Mouse (Mus musculus) right cerebral cortex, adult 2 months (tissue): Measurements from ENCODE around the gene Acox3.
A peak's percentile ranks its signal among the peaks of the same experiment; 100 is the strongest.

Experiments
- DNase-seq, 2 experiments: peaks; one replicate each; pipeline ENCODE4 v3.0.0; 2021 to 2022; ENCODE audit warnings: low spot score in 2 of 2

Gene Acox3

DNA sequence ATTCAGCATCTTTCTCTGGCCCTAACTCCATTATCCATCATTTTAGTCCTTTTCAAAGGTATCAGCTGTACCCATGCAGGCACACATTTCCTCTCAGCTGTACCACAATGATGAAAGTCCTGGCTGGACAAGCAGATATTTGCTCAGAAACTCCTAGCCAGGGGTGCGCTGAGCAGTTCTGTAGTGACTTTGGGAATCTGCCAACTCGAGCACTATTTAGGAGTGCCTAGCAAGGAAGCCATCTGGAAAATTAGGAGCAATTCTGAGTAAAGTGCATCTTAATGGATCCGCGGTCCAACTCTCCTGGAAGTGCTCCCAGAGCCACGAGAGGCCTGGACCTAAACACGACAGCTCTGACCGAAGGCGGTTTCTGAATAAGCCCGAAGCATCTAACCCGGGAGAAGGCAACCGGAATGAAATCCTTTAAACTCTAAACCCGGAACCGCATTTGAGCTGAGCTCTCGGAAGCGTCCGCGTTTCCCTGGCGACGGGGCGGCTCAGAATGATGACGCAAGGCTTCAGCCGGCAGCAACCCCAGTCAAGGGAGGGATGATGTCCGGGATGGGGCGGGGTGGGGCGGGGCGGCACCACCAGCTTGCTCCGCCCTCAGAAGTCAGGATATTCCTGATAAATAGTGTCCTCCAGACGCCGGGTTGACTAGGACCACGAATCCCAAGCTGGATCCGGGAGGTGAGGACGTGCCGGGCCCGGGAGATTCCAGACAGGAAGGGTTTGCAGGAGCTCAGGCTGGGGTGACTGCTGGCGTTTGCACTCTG, at the start of gene Acox3:
Gene Acox3 (plus strand): TSS at position 596 of the 776 bp plus-strand sequence.
- peak; percentile 98 to 99 for DNase-seq

DNA sequence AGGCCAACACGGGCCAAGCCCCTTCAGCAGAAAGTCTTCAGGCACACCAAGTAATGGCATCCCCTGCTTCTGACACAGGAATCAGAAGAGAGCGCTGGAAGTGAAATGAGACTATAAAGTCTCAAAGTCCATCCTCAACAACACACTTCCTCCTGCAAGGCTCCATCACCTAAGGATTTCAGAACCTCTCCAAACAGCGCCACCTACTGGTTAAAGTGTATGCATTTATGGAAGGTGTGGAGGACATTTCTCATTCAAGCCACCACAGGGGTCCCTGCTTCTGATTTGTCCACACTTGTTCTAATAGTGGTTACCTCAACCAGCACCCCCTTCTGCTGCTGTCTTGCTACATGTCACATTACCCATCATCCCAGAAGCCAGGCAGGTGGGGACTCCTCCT, 46.6 kb upstream of the Acox3 start:
- DNase-seq: no peak

DNA sequence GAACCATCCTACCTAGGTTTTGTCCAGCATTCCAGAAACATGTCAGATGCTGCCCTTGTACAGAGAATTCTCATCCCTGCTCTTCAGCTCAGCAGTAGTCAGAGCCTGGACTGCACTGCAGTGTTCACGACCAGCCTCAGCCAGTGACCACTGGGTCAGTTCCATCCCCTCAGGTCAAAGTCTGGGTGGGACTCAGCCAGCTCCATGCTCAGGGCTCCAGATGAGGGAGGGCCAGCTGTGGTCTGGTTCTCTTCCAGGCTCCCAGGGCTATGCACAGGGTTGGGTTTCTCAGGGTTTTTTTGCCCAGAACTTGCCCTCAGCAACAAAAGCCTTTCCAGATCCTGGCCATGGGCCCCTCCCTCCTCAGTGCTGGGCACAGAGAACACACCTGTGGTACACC, 45.4 kb upstream of the Acox3 start:
- DNase-seq: no peak

DNA sequence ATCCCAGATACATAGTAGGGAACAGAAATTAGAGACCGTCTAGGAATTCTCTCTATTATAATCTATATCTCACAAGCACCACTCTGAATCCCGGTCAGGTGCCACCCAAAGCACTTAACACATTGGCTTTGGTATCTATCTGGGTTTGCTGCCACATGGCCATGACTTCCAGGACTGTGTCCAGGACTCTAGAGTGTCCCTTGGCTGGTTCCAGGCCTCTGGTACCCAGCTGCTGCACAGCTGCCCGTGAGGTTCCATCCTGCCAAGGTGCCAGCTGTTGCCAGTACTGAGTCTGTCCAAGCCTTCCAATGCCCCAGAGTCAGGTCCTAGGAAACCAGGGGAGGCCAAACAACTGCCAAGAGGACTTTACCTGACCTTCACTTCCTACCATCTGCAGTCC, 44.8 kb upstream of the Acox3 start:
- no peak for DNase-seq

DNA sequence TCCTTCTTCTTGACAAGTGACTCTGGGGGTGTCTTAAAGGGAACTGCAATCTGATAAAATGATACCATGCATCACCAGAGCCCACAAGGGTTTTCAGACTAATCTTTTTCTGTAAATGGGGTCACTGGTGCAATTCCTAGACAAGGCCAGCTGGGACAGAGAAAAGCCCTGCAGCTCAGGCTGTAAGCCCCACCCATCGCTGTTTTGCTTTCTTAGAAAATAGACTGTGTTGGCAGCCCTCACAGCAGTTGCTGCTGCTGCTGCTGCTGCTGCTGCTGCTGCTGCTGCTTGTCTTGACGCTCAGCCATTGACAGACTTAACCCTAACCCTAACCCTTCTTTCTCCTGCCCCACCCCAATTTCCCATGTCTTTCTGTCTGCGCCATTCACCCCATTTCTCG, 43.3 kb upstream of the Acox3 start:
- no peak for DNase-seq

DNA sequence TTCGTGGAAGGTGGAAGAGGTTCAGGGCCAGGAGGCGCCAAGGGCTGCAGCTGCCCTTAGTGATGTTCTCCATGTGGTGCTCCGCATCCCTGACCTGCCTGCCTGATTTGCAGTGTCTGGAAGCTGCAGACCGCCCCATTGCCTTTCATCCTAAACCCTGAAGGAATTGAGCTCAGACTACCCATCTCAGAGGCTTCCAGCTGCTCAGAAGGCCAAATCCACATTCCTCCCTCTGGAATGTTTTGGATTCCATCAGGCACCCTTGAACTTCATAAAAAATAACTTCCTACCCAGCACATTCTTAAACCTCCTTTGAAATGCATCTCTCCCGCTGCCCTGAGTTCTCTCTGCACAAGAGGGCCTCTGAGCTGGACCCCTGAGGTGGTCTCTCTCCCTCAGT, 42.3 kb upstream of the Acox3 start:
- no peak for DNase-seq

DNA sequence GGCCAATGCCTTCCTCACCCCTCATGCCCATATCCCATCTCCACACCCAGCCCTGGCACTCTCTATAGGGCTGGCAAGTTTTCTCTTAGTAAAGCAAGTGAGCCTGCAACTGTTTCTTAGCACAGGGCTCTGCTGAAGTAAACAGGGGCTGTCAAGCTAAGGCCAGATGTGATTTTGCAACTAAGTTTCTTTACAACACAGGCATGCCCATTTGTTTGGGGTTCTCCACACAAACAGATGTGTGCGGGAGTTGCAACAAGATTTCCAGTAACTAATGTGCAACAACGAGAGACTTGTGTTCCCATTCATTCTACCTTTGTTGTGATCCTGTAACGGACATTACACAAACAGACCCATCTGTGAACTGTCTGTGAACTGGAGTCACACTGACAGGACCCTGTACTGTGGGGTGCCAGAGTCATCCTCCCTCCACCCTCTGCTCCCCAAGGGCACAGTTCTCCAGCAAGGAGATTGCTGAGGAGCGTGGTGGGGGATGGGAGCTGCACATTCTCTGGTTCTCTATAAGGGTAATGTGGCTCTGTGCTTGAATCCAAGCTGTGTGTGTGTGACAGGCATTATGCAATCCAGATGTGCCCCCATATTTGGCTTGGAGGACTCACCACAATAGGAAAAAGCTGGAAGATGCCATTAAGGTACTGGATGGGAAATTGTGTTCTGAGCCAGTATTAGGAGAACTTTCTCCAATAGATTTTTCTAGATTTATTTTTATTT, 41.6 kb upstream of the Acox3 start:
- no peak for DNase-seq

DNA sequence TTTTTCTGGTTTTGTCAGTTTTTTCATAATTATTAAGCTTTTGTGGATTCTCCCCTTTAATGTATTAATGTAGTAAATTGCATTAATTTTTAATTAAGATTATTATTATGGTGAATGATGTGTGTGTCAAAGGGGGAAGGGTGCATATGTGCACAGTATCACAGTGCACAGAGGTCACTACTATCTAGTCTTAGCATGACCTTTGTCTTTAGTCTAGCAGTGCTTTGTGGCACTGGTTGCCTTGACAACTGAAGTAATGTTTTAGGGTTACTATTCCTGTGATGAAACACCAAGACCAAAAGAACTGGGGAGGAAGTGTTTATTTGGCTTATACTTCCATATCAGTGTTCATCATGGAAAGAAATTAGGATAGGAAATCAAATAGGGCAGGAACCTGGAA, 36.7 kb upstream of the Acox3 start:
- no peak for DNase-seq

DNA sequence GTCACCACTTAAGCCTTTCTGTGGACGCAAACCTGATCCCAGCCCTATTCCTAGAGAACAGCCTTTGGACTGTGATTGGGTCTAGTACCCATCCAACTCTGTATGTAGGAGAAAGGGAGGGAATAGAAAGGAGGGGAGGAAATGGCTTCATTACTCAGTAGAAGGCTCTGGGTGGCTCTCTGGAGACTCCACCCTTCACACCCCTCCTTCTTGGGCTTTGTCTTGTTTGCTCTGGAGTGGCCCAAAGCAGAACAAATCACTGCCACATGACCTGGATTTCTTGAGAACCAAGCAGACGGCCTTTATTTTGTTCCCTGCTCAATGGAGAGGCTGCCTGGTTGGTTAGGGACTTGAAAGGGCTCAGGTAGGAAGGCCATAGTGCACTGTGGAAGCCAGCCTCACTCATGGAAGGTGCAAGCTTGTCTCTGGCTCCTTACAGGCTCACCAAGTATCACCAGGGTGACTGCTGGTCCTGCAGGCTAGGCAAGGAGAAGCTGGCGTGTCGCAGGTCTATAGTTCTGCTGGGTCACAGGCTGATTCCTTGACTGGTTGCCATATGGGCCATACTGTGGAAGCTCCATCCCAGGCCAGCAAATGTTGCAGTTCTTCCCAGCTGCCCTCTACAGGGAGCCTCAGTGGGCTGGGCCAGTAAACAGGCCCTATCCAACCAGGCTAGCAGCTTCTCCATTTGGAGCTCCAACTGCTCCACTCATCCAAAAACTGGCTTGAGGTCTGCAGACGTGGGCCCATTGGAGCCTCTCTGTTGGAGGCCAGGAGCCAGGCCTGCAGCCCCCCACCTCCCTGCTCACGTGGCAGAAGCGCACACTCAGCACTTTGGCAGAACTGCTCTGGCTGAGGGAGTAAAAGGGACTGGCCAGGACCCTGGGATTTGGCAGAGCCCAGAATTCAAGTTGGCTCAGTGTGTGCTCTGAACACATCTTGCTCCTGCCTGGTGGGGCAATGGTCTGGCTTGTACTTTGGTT, 30.7 kb upstream of the Acox3 start:
- DNase-seq: no peak

DNA sequence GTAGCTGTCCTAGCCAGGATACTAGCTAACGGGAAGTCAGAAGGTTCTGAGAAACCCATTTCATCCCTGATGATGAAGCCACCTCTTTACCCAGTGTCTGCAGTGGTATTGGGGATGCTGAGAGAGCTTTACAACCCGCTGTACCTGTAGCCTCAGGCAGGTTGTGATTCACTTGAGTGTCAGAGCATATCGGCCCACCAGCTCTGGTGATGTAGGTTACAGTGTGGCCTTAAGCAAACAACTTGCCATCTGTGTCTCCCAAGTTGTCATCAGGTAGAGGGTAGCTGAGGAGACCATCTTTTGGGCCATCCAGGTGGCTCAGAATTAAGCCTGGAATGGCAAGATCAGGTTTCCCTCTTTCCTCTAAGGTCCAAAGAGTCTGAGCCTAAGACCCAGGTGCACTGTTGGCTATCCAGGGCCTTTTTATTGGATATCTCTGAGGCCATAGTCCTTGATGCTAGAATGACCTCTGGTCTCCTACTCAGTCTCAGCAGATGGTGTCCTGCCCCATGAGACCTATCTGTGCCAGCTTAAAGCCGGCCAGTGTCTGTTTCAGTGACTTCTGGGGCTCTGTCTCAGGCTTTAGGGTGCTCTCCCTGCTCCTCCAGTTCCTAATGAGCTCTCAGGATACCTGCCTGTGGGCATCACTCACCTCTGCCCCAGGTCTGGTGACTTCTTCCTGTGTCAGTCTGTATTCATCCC, 29.9 kb upstream of the Acox3 start:
- DNase-seq: no peak

DNA sequence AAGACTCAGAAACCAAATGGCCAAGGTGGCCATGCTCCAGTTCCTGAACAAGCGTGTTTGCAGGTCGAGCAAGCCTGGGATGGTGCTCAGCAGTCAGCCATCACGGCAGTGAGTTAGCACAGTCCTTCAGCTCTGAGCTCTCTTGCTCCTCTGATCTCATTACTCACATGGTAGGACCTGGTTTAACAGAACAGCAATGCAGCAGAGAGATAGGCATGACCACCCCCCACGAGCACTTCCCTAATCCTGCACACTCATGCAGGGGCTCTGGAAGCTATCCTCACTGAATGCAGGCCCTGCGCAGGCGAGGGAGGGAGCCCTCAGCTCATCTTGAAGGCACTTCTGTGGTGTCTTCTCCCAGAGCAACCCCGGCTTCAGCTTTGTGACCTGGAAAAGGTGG, 26.4 kb upstream of the Acox3 start:
- no peak for DNase-seq

DNA sequence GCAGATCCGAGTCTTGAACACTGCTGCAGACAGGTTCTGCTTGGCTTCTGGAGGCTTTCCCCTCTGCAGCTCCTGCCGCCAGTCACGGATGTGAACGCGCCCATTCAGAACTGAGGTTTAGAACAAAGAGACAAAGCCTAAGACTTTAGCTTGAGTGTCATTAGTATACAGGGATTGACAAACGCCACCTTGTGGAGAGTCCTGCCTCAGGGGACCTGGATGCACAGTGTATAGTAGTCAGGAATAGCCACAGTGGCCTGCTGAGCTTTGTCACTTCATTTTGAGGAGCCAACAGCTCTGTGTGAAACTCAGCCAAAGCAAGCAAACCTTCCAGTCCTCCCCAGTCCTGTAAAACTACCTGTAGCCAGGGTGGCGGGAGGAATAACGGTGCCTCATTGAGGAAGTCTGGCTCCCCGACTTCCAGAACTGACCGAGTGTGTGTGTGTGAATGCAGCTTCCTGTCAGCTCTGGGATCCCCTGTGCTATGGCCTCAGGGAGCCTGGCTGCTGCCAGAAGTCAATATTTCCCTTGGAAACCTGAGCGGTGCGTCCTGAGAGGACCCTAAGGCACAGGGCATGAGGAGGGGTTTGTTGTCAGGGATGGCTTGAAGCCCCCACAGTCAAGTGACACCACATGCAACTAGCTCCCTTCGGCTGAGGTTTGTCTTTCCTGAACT, 24.8 kb upstream of the Acox3 start:
- no peak for DNase-seq

DNA sequence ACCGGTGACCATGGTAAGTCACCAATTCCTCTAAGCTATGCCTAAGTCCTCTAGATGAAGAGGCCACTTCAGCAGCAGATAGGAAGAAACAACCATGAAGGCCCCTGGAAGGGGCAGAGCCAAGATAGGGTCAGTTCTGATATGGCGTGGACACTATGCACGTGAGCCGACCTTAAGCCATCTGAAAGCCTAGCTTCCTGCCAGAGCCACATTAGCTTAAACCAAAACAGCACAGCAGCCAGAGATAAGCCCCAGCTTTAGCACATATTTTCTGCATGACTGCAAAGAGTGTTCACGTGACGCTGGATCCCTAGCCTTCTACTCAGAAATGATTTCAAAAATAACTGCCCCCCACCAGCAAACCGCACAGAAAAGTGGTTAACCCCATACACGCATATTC, 23.4 kb upstream of the Acox3 start:
- no peak for DNase-seq

DNA sequence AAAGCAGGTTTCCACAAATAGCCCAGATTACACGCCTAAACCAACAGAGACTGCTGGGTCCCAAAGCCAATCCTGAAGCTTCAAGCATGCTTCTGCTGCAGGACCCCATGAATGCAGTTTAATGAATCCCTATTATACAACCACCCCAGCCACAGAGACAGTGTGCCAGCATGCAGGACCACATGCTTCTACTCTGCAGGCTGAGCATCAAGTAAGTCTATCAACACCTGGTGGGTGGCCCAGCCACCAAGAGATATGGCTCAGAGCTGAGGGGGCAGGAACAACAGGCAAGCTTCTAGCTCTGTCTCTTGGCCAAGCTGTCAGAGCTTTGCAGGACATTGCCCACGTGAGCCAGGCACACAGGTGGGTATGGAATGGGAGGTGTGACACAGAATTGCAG, 20.2 kb upstream of the Acox3 start:
- DNase-seq: peak; percentile 55 to 60

DNA sequence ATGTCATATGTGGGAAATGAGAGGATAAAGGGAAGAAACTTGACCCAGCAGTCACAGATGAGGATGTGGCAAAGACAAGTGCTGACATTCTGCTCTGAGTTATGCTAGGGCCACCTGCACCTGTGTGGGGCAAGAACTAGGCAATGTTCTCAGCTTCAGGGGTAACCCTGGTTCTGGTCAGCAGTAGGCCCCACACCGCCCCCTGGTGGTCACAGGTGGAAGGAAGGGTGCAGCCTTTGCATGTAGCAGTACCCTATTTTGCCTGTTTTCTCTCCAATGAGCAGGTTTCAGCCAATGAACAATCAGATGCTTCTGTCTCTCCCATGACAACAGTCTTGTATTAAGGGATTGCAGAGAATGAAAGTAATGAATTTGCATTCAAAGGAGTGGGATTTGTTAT, 19.4 kb upstream of the Acox3 start:
- DNase-seq: peak; percentile 74 to 78

DNA sequence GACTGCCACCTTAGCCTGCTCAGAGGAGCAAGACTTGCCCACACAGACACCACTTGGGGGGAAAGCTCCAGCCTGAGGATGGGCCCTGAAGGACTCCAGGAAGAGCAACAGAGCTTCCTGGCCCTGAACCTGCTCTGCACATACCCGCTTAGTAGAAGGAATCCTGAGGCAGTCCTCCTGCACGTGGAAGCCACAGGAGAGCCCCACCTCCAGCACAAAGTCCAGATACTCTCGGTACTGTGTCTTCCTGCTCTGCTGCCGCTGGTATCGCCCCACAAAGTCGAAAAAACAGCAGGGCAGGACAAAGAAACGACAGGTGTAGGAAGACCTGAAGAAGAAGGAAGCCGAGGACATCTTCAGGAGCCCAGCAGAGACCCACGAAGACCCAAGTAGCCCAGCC, 17.6 kb upstream of the Acox3 start:
- no peak for DNase-seq

DNA sequence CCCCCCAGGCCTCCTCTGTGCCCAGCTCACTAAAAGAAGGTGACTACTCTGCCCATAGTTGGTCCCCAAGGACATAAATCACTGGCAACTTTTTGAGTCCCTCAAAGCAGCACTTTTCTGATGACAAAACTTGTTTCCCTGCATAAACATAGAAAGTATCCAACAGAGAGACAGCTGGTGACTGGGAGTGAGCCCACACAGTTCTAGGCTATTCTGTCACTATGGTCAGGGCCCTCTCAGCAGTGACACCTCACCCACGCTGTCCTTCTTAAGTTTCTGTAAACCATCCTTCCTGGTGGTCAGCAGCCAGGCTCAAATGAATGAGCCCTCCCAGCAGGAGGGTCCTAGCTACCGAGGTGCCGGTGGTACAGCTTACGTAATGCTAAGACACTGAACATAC, 16.2 kb upstream of the Acox3 start:
- peak in 1 of 2 experiments; percentile 37 for DNase-seq

DNA sequence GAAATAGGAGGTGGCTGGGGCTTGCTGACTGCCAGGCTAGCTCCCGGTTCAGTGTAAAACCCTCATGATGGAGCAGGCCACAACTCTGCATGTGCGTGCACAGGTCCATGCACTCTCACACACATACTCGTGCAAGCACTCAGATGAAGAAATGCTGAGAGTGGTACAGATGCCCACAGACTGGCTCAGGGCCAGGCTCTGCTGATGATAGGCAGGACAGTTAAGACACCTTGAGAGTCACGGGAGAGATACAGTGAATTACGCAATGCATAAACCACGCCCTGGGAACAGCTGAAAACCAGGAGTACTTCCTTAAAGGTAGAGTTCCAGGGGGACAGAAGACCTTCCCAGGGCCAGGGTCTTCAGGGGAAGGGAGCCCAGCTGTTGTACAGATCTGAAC, 11.3 kb upstream of the Acox3 start:
- DNase-seq: no peak

DNA sequence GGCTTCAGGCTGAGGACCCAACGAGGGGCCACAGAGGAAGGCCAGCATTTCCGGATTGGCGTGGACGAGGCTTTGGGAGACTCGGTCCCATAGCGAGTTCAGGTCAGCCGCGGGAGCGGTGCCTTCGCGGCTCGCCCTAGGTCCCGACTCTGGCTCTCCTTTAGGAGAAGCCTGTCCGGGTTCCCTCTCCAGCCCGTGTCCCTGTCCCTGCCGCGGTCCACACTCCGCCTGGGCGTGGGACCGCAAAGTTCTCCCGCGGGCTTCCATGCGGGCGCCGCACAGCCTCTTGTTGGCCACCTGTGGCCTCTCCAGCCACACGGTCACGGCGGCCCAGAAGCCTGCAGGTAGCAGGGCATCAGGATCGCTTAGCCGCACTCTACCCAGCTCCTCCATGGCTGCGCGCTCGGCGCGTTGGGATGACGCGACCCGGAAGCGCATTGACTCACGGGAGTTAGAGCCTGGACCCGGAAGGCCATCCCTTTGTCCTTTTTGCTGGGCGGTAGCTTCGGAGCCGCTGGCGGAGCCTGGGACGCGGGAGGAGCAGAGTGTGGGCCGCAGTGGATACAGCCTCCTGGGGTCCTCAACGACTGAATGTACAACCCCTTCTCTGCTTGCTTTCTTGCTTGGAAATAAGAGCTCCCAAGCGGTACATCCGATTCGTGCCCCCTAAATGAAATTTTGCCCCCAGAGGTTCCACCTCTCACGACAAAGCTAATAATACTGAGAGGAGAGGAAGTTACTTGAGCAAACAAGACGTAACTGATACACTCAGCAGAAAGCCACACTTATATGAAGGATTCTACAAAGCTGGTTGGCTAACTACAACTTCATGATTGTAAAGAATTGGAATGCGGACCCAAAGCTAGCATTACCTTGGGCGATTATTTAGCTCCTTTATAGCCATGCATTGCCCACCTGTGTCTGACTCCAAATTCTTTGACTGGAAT, 7.9 kb upstream of the Acox3 start, which contains the start of gene Trmt44:
Gene Trmt44 (minus strand): TSS at position 418 of the 947 bp plus-strand sequence.
- DNase-seq: peak; percentile 95
